Mouse (Mus musculus) thymus, postnatal 4 days (tissue): Measurements from ENCODE around the gene Sf3b5.
"Not testable (repeated sequence)": the region's sequence is repeated elsewhere in the genome, so short reads cannot be mapped to it uniquely, and the experiment has no call there.

Source experiments
- DNase-seq: peaks from one replicate; pipeline ENCODE4 v3.0.0; 2021

Gene Sf3b5

GRCm38 (mm10) chr10:13007876-13008736, 3.0 kb downstream of the Sf3b5 start:
- DNase-seq: peak; percentile 91

GRCm38 (mm10) chr10:13008737-13009121, 3.6 kb downstream of the Sf3b5 start:
- DNase-seq: no peak

GRCm38 (mm10) chr10:13014026-13014425, 8.9 kb downstream of the Sf3b5 start:
- DNase-seq: no peak

DNA sequence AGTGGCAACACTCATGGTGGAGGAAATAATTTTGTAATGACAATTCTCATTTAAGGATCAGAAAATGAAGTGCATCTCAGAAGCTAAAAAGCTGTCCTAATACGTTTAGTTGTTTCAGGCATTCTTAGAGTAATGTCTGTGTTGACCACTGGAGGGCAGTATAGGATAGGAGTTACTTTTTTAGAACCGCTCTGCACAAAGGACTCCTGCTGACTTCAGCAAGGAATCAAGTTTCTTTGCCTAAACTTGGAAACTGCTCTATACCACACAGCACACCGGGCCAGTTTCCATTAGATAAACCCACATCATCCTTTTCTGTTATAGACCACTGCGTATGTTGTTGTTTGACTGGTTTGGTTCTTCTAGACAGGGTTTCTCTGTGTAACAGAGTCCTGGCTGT, 11.4 kb downstream of the Sf3b5 start:
- DNase-seq: peak; percentile 29

GRCm38 (mm10) chr10:13018510-13018909, 13.4 kb downstream of the Sf3b5 start:
- peak; percentile 68 for DNase-seq

- DNase-seq: no peak
Measured at GRCm38 (mm10) chr10:13019026-13019425, 13.9 kb downstream of the Sf3b5 start.

DNA sequence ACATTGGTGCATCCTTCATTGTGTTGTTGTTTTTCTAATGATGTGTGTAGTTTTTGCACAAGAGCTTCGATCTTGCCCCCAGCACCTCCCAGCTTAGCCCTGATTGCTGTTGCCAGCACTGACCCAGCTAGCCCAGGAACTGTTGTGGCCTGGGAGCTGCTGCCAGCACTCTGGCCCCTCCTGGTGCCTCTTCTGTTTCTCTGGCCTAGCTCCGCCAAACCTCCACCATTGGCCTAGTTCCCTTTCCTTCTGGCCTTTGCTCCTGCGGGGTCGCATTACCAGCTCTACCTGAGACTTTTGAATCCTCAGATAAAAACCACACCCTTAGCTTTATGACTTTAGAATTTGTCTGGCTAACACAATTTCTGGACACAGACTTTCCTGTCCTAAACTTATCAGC, 17.0 kb downstream of the Sf3b5 start:
- no peak for DNase-seq

DNA sequence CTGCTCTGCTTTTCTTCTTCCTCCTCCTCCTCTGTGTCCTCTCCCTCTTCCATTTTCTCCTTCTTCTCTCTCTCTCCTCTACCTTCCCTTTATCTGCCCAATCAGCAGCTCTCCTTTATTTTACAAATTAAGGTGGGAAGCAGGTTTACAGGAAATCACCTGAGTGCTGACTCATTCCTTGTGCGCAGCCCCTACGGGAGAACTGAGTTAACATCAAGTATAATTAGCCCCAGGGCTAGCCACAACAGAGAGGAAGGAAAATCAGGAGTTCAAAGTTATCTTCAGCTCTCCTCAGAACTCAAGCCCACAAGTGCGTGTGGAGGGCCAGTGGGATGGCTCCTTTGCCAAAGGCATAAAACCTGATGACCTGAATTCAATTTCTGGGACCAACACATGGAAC, 18.8 kb downstream of the Sf3b5 start:
- not testable (repeated sequence) for DNase-seq

DNA sequence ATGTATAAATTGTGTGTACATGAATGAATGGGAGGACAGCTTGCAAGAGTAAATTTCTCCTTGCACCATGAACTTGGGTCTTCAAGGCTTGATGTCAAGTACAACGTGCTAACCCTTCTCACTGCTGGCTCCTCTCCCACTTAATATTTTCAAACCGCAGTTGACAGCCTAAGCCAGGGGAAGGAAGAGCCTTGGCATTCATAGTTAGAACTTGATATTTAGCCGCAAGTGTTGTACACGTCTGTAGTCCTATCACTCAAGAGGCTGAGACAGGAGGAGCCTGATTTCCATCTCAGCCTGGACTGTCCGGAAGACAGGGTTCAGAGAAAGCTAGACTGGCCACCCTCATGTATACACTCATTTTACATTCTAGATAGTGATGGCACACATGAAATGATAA, 22.6 kb downstream of the Sf3b5 start:
- DNase-seq: no peak

- no peak for DNase-seq
Measured at GRCm38 (mm10) chr10:13028215-13028614, 23.1 kb downstream of the Sf3b5 start.

- no peak for DNase-seq
Measured at GRCm38 (mm10) chr10:13029416-13029815, 24.3 kb downstream of the Sf3b5 start.

DNA sequence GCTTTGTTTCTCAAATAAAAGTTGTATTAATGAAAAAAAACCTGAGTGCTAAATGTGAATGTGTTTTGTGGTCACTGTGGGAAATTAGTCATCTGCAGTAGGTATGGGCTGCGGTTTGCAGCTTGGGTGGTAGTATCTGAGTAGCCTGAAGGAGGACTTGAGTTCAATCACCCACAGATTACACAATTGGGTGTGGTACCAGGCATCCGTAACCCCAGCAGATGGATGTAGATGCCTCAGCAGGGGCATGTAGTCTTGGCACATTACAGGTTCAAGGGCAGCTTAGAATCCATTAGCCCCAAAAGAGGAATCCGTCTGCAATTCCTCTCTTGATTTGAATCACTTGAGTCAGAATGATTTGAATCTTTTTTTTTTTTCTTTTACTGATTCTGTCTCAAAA, 30.1 kb downstream of the Sf3b5 start:
- no peak for DNase-seq

- DNase-seq: no peak
Measured at GRCm38 (mm10) chr10:13039637-13040174, 34.6 kb downstream of the Sf3b5 start.

- no peak for DNase-seq
Measured at GRCm38 (mm10) chr10:13044659-13045058, 39.5 kb downstream of the Sf3b5 start.

DNA sequence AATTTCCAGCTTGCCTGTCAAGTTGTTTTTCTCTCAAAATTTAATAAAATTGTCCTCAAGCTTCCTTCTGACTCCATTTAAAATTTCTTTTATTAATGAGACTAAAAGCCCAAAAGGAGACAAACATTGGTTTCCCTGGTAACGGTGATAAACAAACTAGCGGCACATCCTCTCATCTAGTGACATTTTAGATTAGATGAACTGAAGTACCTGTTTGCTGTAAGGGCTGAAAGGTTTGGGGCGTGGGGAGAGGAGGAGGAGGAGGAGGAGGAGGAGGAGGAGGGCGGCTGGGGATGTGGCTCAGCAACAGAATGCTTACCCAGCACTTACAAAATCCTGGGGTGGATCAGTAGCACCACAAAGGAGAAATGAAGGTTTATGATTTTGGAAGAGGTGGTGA, 42.7 kb downstream of the Sf3b5 start:
- DNase-seq: no peak

DNA sequence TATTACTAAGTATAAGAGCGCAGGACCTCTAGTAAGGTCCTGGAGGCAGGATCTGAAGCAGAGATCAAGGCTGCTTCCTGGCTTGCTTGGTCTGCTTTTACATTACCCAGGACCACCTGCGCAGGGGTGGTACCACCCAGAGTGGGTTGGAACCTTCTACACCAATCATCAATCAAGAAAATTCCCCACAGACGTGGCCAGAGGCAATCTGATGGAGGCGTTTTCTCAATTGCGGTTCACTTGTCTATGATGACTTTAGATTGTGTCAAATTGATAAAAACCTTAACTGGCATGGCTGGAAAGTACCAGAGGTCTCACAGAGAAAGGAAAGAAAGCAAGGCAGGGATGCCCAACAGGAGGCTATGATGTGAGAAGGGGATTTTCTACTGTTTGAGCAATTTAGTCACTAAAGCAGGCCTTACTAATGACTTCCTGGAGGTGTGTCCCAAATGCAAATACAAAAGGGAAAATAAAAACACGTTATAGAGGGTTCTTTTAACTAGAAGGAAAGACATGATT, 51.8 kb downstream of the Sf3b5 start:
- DNase-seq: no peak
